Mouse (Mus musculus) midbrain, embryonic 16.5 days (tissue): ENCODE data around the gene Rnf6. TPM values are rescaled to one million over a fixed set of nuclear protein-coding genes. Genes with fewer than 3 reads are reported as not detected.
A peak's percentile ranks its signal among the peaks of the same experiment; 100 is the strongest.

Experiments used
- ATAC-seq: fragments of 200-750 bp; cut with Nextera tagmentation; 2 replicates; pipeline ENCODE4 v1.8.0; 2017; ENCODE audit warnings: moderate TSS enrichment
- H3K27ac ChIP-seq: fragments of 300-500 bp; sonication (generic); 2 replicates; pipeline ENCODE4 v1.5.1; 2014; ENCODE audit warnings: mild to moderate bottlenecking, low read length, mixed read lengths
- H3K27me3 ChIP-seq: fragments of 300-500 bp; sonication (generic); 2 replicates; pipeline ENCODE4 v1.6.1; 2014; ENCODE audit warnings: low read depth, low read length, mixed read lengths; ENCODE audit not compliant: control insufficient read depth, insufficient read depth
- H3K36me3 ChIP-seq: fragments of 300-500 bp; sonication (generic); 2 replicates; pipeline ENCODE4 v1.6.1; 2014; ENCODE audit warnings: mild to moderate bottlenecking, low read length, moderate library complexity, mixed read lengths; ENCODE audit not compliant: control insufficient read depth, insufficient read depth
- H3K4me1 ChIP-seq: fragments of 300-500 bp; sonication (generic); 2 replicates; pipeline ENCODE4 v1.6.1; 2014; ENCODE audit warnings: mild to moderate bottlenecking, low read length, mixed read lengths; ENCODE audit not compliant: control insufficient read depth, insufficient read depth
- H3K4me2 ChIP-seq: fragments of 300-500 bp; sonication (generic); 2 replicates; pipeline ENCODE4 v1.6.1; 2014; ENCODE audit warnings: mild to moderate bottlenecking, low read length, mixed read lengths
- H3K4me3 ChIP-seq: fragments of 300-500 bp; sonication (generic); 2 replicates; pipeline ENCODE4 v1.5.1; 2014; ENCODE audit warnings: low read depth, mild to moderate bottlenecking, low read length, moderate library complexity, mixed read lengths
- H3K9ac ChIP-seq: fragments of 300-500 bp; sonication (generic); 2 replicates; pipeline ENCODE4 v1.6.1; 2014; ENCODE audit warnings: low read depth, low read length, mixed read lengths
- H3K9me3 ChIP-seq: fragments of 300-500 bp; sonication (generic); replicated peaks from 2 replicates; pipeline ENCODE4 v1.6.1; 2014; ENCODE audit warnings: mild to moderate bottlenecking, low read length, mixed read lengths; ENCODE audit not compliant: control insufficient read depth, poor library complexity, severe bottlenecking
- WGBS: fragments of 180-500 bp; shearing (Covaris S2); extraction: QIAGEN DNeasy Blood & Tissue Kit; methylation state at CpG from one replicate; pipeline ENCODE4 v1.1.7; 2014; 5-methylcytosine and 5-hydroxymethylcytosine counted together
- polyA plus RNA-seq: library from polyadenylated mRNA; unstranded; fragments of >200 nt; fragmentation: Nextera tagmentation; extraction: Ambion mirVana; gene quantifications from 2 replicates; pipeline ENCODE4 v1.2.1, GENCODE M21; 2015

Rnf6 gene
- polyA plus RNA-seq, 1 experiment from 2014 or later: 32.9 TPM

DNA sequence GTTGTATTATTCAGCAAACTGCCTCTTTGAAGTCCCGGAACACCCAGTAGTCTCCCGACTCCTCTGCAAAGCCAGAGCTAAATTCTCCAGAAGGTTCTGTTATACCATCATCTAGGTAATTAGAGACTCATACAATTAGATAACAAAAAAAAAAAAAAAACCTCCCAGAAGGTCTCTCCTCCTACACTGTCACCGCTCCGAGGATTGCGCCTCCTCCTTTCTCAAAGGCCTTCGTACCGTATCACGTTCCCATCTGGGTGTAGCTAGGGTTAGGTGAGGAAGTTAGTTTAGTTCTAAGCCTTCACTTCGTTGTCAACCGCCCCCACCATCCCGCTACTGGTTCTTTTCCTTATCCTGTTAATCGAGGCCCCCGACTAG, 865 bp downstream of the Rnf6 start:
- Histone ChIP-seq H3K9ac (peak overlapping the region; percentile 62), H3K36me3 (peaks cover 14% of the 10 kb centered on the region), H3K27ac (peak overlapping the region; percentile 98), H3K4me1 (peaks cover 16% of the 10 kb centered on the region), H3K9me3 (no peaks in the 10 kb centered on the region), H3K4me2 (peak overlapping the region; percentile 86), H3K4me3 (peak overlapping the region; percentile 86), H3K27me3 (no peaks in the 10 kb centered on the region)
- 7% methylated on average over 13 of the region's 13 CpGs for WGBS
- peak; percentile 66 for ATAC-seq

DNA sequence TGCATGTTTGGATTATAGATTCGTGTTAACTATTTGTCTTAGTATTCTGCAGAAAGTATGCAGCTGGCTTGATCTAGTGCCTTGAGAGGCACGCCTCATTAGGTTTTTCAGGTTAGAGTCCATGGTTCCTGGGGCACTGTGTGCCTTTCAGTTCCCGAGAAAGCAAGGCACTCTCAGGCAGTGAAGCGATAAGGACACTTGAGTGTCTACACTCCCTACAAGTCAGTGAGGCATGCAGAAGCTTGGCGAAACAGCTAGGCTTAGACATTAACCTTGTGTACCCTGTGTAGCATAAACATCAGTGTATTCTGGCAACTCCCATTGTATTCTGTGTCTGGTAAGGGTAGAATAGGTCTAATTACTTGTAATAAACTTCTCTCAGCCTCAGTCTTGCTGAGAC, 15.8 kb downstream of the Rnf6 start:
- 96% methylated on average over 5 of the region's 5 CpGs for WGBS
- Histone ChIP-seq H3K36me3 (peaks cover 68% of the 10 kb centered on the region), H3K4me2 (no peak overlapping the region), H3K4me3 (no peak overlapping the region), H3K4me1 (no peaks in the 10 kb centered on the region), H3K27me3 (no peaks in the 10 kb centered on the region), H3K27ac (no peak overlapping the region), H3K9me3 (0 out of 2 replicates have a peak, but pooled peaks cover 3% of the 10 kb centered on the region), H3K9ac (no peak overlapping the region)
- ATAC-seq: no peak

DNA sequence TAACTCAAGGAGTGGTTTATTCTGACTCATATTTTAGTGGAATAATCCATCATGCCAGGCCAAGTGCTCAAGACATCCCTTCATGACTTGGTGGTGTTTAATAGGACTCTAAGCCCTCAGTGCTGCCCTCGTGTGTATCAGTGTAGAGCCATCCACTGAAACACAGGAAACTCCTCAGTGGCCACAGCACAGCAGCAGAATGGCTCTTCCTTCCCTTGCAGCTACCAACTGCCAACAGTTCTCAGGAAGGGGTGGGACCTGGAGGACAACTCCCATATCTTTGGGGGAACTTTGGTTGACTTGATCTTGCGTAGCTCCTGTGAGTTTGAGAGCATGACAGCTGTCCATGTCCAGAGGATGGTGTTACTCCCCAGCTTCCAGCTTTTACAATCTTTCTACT, 17.4 kb downstream of the Rnf6 start:
- ATAC-seq: no peak
- Histone ChIP-seq H3K4me2 (no peak overlapping the region), H3K9ac (no peak overlapping the region), H3K27ac (no peak overlapping the region), H3K4me1 (no peaks in the 10 kb centered on the region), H3K27me3 (no peaks in the 10 kb centered on the region), H3K36me3 (peaks cover 60% of the 10 kb centered on the region), H3K4me3 (no peak overlapping the region), H3K9me3 (0 out of 2 replicates have a peak, but pooled peaks cover 3% of the 10 kb centered on the region)
- 96% methylated on average over 2 of the region's 2 CpGs for WGBS

DNA sequence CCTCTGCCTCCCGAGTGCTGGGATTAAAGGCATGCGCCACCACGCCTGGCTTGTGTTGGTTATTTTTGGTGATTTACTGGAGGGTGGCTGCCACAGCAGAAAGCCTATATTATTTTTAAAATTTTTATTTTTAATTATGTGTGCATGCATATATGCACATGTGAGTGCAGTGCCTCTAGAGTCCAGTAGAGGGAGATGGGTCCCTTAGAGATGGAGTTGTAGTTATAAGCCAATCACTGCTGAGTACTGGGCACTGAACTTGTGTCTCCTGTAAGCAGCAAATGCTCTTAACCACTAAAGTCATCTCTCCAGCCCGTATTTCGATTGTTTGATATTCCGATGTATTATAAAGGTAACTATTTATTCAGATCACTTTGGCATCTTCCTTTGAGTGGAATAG, 20.8 kb downstream of the Rnf6 start:
- 98% methylated on average over 6 of the region's 6 CpGs for WGBS
- Histone ChIP-seq H3K4me2 (no peak overlapping the region), H3K9ac (no peak overlapping the region), H3K27ac (no peak overlapping the region), H3K36me3 (peaks cover 38% of the 10 kb centered on the region), H3K27me3 (no peaks in the 10 kb centered on the region), H3K4me3 (no peak overlapping the region), H3K4me1 (no peaks in the 10 kb centered on the region), H3K9me3 (0 out of 2 replicates have a peak, but pooled peaks cover 3% of the 10 kb centered on the region)
- no peak for ATAC-seq

DNA sequence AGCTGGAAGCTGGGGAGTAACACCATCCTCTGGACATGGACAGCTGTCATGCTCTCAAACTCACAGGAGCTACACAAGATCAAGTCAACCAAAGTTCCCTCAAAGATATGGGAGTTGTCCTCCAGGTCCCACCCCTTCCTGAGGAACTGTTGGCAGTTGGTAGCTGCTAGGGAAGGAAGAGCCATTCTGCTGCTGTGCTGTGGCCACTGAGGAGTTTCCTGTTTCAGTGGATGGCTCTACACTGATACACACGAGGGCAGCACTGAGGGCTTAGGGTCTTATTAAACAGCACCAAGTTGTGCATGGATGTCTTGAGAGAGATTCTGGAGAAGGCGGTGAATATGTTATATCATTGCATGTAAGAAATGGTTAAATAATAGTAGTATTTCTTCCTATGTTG, 21.8 kb downstream of the Rnf6 start:
- no peak overlapping the region for H3K9ac ChIP-seq
- no peak overlapping the region for H3K4me2 ChIP-seq
- WGBS: 95% methylated on average over 2 of the region's 2 CpGs
- ATAC-seq: no peak
- H3K4me1 ChIP-seq: no peaks in the 10 kb centered on the region
- H3K9me3 ChIP-seq: 0 out of 2 replicates have a peak, but pooled peaks cover 3% of the 10 kb centered on the region
- H3K27ac ChIP-seq: no peak overlapping the region
- H3K4me3 ChIP-seq: no peak overlapping the region
- no peaks in the 10 kb centered on the region for H3K27me3 ChIP-seq
- peaks cover 28% of the 10 kb centered on the region for H3K36me3 ChIP-seq

DNA sequence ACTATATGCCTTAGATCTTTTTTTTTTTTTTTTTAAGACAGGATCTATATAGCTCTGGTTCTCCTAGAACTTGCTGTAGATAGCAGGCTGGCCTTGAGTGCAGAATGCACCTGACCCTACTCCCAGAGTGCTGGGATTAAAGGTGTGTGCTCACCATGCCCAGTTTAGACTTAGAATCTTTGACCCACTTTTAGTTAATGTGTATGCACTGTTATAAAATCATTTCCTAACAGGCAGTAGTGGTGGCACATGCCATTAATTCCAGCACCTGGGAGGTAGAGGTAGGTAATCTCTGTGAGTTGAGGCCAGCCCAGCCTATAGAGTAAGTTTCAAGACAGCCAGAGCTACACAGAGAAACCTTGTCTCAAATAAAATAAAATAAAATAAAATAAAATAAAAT, 22.3 kb downstream of the Rnf6 start:
- ATAC-seq: no peak
- Histone ChIP-seq H3K9ac (no peak overlapping the region), H3K4me3 (no peak overlapping the region), H3K27me3 (no peaks in the 10 kb centered on the region), H3K9me3 (peaks cover 3% of the 10 kb centered on the region; the same call in 1 of the 2 replicates), H3K27ac (no peak overlapping the region), H3K36me3 (peaks cover 24% of the 10 kb centered on the region), H3K4me2 (no peak overlapping the region), H3K4me1 (no peaks in the 10 kb centered on the region)

DNA sequence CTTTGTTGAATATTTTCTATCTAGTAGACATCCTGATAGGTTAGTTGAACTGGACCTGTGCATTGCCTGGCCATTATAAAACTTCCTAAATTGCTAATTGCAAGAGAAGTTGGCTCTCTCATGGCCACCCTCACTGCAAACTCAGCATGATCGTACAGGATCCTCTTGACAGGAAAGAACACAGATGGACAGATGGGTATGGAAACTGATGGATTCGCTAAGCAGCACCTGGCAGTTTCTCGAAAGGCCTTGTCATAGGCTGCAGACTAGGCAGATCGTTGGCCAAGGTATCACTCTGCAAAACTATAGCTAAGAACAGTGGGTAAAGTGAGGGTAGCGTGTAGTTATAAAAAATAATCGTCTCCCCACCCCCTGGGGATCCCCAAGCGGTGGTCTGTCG, 28.0 kb downstream of the Rnf6 start:
- Histone ChIP-seq H3K27me3 (no peaks in the 10 kb centered on the region), H3K27ac (no peak overlapping the region), H3K9ac (no peak overlapping the region), H3K4me2 (no peak overlapping the region), H3K4me1 (no peaks in the 10 kb centered on the region), H3K9me3 (no peaks in the 10 kb centered on the region; the same call in 1 of the 2 replicates), H3K4me3 (no peak overlapping the region), H3K36me3 (no peaks in the 10 kb centered on the region)
- WGBS: 87% methylated on average over 8 of the region's 8 CpGs
- ATAC-seq: no peak

DNA sequence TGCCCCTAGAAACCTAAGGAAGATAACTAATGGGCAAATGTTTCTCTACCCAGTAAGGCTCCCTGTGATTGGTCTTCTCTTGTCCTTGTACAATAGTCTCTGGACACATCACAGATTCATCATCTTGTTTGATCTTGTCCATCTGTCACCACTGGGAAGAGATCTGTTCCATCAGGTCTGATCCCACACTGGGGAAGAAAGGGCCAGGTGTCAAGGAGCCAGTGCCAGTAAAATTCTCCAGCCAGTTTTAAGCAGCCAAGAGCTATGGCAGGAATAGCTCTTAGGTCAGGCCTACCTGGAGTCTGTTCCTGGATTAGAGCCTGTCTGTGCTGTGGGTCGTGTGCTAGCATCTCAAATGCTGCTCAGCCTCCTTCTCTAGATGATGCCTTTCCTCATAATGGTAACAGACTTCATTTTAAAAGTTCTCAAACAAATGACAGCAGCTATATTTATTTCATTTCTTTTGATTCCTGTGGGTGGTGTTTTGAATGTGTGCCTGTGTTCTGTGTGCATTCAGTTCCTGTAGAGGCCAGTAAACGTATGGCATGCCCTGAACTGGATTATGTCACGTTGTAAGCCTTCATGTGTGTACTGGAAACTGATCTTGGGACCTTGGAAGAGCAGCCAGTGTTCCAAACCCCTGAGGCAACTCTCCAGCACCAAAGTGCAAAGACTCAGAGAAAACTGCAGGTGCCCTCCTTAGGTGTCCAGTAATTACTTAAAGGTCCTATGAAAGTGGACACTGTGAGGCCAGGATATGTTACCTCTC, 30.7 kb downstream of the Rnf6 start:
- no peak for ATAC-seq
- Histone ChIP-seq H3K9ac (no peak overlapping the region), H3K4me2 (no peak overlapping the region), H3K36me3 (no peaks in the 10 kb centered on the region), H3K27ac (no peak overlapping the region), H3K4me1 (no peaks in the 10 kb centered on the region), H3K4me3 (no peak overlapping the region), H3K27me3 (no peaks in the 10 kb centered on the region), H3K9me3 (no peaks in the 10 kb centered on the region; the same call in 1 of the 2 replicates)
- WGBS: 56% methylated on average over 3 of the region's 3 CpGs

DNA sequence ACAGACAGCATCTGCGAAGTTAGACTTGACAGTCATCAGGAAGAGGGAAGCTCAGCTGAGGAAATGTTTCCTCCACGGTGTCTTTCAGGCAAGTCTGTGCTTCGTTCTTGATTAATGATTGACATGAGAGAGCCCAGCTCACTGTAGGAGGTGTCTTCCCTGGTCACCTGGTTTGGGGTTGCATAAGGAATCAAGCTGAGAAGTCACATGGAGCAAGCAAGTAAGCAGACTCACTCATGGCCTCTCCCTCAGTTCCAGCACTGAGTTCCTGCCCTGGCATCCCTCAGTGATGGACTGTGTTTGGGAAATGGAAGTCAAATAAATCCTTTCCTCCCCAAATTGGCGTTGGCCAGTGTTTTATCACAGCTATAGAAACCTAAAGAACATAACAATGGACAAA, 31.3 kb downstream of the Rnf6 start:
- no peak for ATAC-seq
- no peaks in the 10 kb centered on the region for H3K4me1 ChIP-seq
- H3K4me2 ChIP-seq: no peak overlapping the region
- no peaks in the 10 kb centered on the region for H3K27me3 ChIP-seq
- H3K36me3 ChIP-seq: no peaks in the 10 kb centered on the region
- no peak overlapping the region for H3K27ac ChIP-seq
- no peaks in the 10 kb centered on the region; the same call in 1 of the 2 replicates for H3K9me3 ChIP-seq
- H3K4me3 ChIP-seq: no peak overlapping the region
- H3K9ac ChIP-seq: no peak overlapping the region
- 77% methylated on average over 4 of the region's 4 CpGs for WGBS
